Mouse (Mus musculus) ES-E14 (cell line): ENCODE results near the gene Rhob. TPM values are rescaled to one million over a fixed set of nuclear protein-coding genes. Genes with fewer than 3 reads are reported as not detected.

Experiments
- DNase-seq: peaks from one replicate; pipeline ENCODE4 v3.0.0-alpha.2; 2013; ENCODE audit warnings: low read depth, low spot score
- H3K27ac ChIP-seq: 2 replicates; pipeline ENCODE4 v1.5.1; 2012; ENCODE audit warnings: low read depth, mild to moderate bottlenecking, low read length, moderate library complexity, mixed read lengths; ENCODE audit not compliant: poor library complexity, insufficient read depth, severe bottlenecking
- H3K36me3 ChIP-seq: 2 replicates; pipeline ENCODE4 v1.6.1; 2012; ENCODE audit warnings: mild to moderate bottlenecking, low read length, moderate library complexity, mixed read lengths; ENCODE audit not compliant: control insufficient read depth, poor library complexity, insufficient read depth, severe bottlenecking
- H3K4me1 ChIP-seq, 2 experiments: fragments of 150-350 bp in 1 of 2; sonication (generic) in 1 of 2; 2 replicates each; pipeline ENCODE4 v1.6.1; 2012; ENCODE audit warnings: low read length in 2 of 2, mild to moderate bottlenecking in 1 of 2, mixed read lengths in 1 of 2; ENCODE audit not compliant: control insufficient read depth in 2 of 2, insufficient read depth in 2 of 2, poor library complexity in 1 of 2
- H3K4me3 ChIP-seq, 2 experiments: fragments of 150-350 bp in 1 of 2; sonication (generic) in 1 of 2; 2 replicates each; pipeline ENCODE4 v1.5.1; 2012; ENCODE audit warnings: low read length in 2 of 2, low read depth in 1 of 2, mild to moderate bottlenecking in 1 of 2, mixed read lengths in 1 of 2; ENCODE audit not compliant: insufficient read depth in 1 of 2, poor library complexity in 1 of 2, severe bottlenecking in 1 of 2
- H3K9ac ChIP-seq: 2 replicates; pipeline ENCODE4 v1.6.1; 2012; ENCODE audit warnings: low read depth, mild to moderate bottlenecking, low read length, mixed read lengths; ENCODE audit not compliant: poor library complexity, insufficient read depth, severe bottlenecking
- H3K9me3 ChIP-seq: fragments of 150-350 bp; sonication (generic); 2 replicates; pipeline ENCODE4 v1.6.1; 2012; ENCODE audit warnings: low read depth, mild to moderate bottlenecking, low read length; ENCODE audit not compliant: control insufficient read depth, insufficient read depth
- CHD2 ChIP-seq: IDR thresholded peaks from 2 replicates; pipeline ENCODE4 v1.6.1; 2014; ENCODE audit warnings: mild to moderate bottlenecking, low read depth, low read length, inconsistent platforms
- HCFC1 ChIP-seq: IDR thresholded peaks from 2 replicates; pipeline ENCODE4 v1.6.1; 2012; ENCODE audit warnings: low read length, inconsistent platforms, borderline replicate concordance; ENCODE audit not compliant: insufficient read depth
- MAFK ChIP-seq: IDR thresholded peaks from 2 replicates; pipeline ENCODE4 v1.6.1; 2014; ENCODE audit warnings: mild to moderate bottlenecking, low read depth, low read length, inconsistent platforms; ENCODE audit not compliant: insufficient read depth
- ZC3H11A ChIP-seq: IDR thresholded peaks from 2 replicates; pipeline ENCODE4 v1.6.1; 2012; ENCODE audit warnings: low read depth, mild to moderate bottlenecking, inconsistent platforms, low read length, borderline replicate concordance
- ZNF384 ChIP-seq: IDR thresholded peaks from 2 replicates; pipeline ENCODE4 v1.6.1; 2012; ENCODE audit warnings: low read depth, low read length, inconsistent platforms
- in situ Hi-C, 2 experiments: fragments of 600-800 bp; cut with MboI; formaldehyde crosslinking; loops; one replicate each; pipeline ENCODE4 v1.15.1; 2025; ENCODE audit warnings: low sequenced_read_pairs in 2 of 2, inconsistent platforms in 1 of 2; ENCODE audit not compliant: unreplicated experiment in 2 of 2
- total RNA-seq: library from RNA; depleted of rRNA; stranded (reverse); fragments of 300-350 nt; gene quantifications from 2 replicates; pipeline ENCODE4 v1.2.3, GENCODE M21; 2012

The Rhob gene
- total RNA-seq, 1 experiment: 43.6 TPM

- no peak overlapping the region for H3K27ac ChIP-seq
- H3K9ac ChIP-seq: no peak overlapping the region
- in situ Hi-C loops: no loop called here
- H3K4me3 ChIP-seq: no peak overlapping the region
- no peak for DNase-seq
- TF ChIP-seq MAFK: no peak
- no peaks in the 10 kb centered on the region for H3K36me3 ChIP-seq
- H3K9me3 ChIP-seq: no peaks in the 10 kb centered on the region
- H3K4me1 ChIP-seq: no peaks in the 10 kb centered on the region
Measured at GRCm38 (mm10) chr12:8487281-8487680, 12.5 kb downstream of the Rhob start.

- H3K9ac ChIP-seq: no peak overlapping the region
- H3K27ac ChIP-seq: no peak overlapping the region
- H3K4me3 ChIP-seq: no peak overlapping the region
- no peaks in the 10 kb centered on the region for H3K36me3 ChIP-seq
- no peak for DNase-seq
- H3K4me1 ChIP-seq: no peaks in the 10 kb centered on the region
- H3K9me3 ChIP-seq: no peaks in the 10 kb centered on the region
- in situ Hi-C loops: no loop called here
- TF ChIP-seq ZNF384 (no peak), HCFC1 (no peak), CHD2 (no peak), MAFK (no peak), ZC3H11A (no peak)
Measured at GRCm38 (mm10) chr12:8485247-8485646, 14.6 kb downstream of the Rhob start.

- no peak overlapping the region for H3K9ac ChIP-seq
- H3K27ac ChIP-seq: no peak overlapping the region
- in situ Hi-C loops: no loop called here
Measured at GRCm38 (mm10) chr12:8482169-8482568, 17.6 kb downstream of the Rhob start.

GRCm38 (mm10) chr12:8474836-8475387 is 24.9 kb downstream of the Rhob start:
- in situ Hi-C loops: no loop called here
- H3K27ac ChIP-seq: no peak overlapping the region
- no peak overlapping the region for H3K4me3 ChIP-seq
- no peak overlapping the region for H3K9ac ChIP-seq
- H3K36me3 ChIP-seq: no peaks in the 10 kb centered on the region
- TF ChIP-seq ZC3H11A: no peak
- no peak for TF ChIP-seq ZNF384
- TF ChIP-seq MAFK: no peak
- TF ChIP-seq HCFC1: no peak
- no peak for TF ChIP-seq CHD2
- no peaks in the 10 kb centered on the region for H3K4me1 ChIP-seq
- no peak for DNase-seq
- no peaks in the 10 kb centered on the region for H3K9me3 ChIP-seq

More at GRCm38 (mm10) chr12:8482169-8482568, 17.6 kb downstream of the Rhob start:
- Histone ChIP-seq H3K9me3 (no peaks in the 10 kb centered on the region), H3K36me3 (no peaks in the 10 kb centered on the region), H3K4me1 (no peaks in the 10 kb centered on the region), H3K4me3 (no peak overlapping the region)
- no peak for DNase-seq
- TF ChIP-seq CHD2 (no peak), HCFC1 (no peak), ZC3H11A (no peak), ZNF384 (no peak), MAFK (no peak)

GRCm38 (mm10) chr12:8472591-8473358 is 27.0 kb downstream of the Rhob start:
- Histone ChIP-seq H3K9me3 (no peaks in the 10 kb centered on the region), H3K36me3 (no peaks in the 10 kb centered on the region), H3K9ac (no peak overlapping the region), H3K27ac (no peak overlapping the region), H3K4me1 (no peaks in the 10 kb centered on the region), H3K4me3 (no peak overlapping the region)
- no peak for DNase-seq
- no peak for TF ChIP-seq CHD2
- TF ChIP-seq ZNF384: no peak
- no peak for TF ChIP-seq ZC3H11A
- no peak for TF ChIP-seq HCFC1
- TF ChIP-seq MAFK: no peak
- in situ Hi-C loops: no loop called here
